Mouse (Mus musculus) erythroblast, embryonic 14.5 days (primary cell): Measurements from ENCODE around the gene Mrps9. TPM values are rescaled to one million over a fixed set of nuclear protein-coding genes. Genes with fewer than 3 reads are reported as not detected.

Experiments used
- H3K27me3 ChIP-seq: 2 replicates; pipeline ENCODE4 v1.6.1; 2012; ENCODE audit warnings: inconsistent platforms; ENCODE audit not compliant: control insufficient read depth
- H3K36me3 ChIP-seq: 2 replicates; pipeline ENCODE4 v1.6.1; 2012; ENCODE audit warnings: mild to moderate bottlenecking, inconsistent platforms; ENCODE audit not compliant: control insufficient read depth
- H3K4me1 ChIP-seq: 2 replicates; pipeline ENCODE4 v1.6.1; 2012; ENCODE audit warnings: inconsistent platforms; ENCODE audit not compliant: control insufficient read depth
- H3K4me3 ChIP-seq: replicated peaks from 2 replicates; pipeline ENCODE3; 2012; ENCODE audit warnings: moderate library complexity, mild to moderate bottlenecking, inconsistent platforms
- H3K9me3 ChIP-seq: 2 replicates; pipeline ENCODE4 v1.6.1; 2012; ENCODE audit warnings: low read length, inconsistent platforms, mixed read lengths; ENCODE audit not compliant: control insufficient read depth
- GATA1 ChIP-seq: IDR thresholded peaks from 2 replicates; pipeline ENCODE4 v1.6.1; 2012; ENCODE audit warnings: low read length, inconsistent platforms, mixed read lengths
- TAL1 ChIP-seq: IDR thresholded peaks from 3 replicates; pipeline ENCODE4 v1.6.1; 2012; ENCODE audit warnings: low read length, inconsistent platforms, mixed read lengths
- polyA plus RNA-seq: library from polyadenylated mRNA; stranded (reverse); fragments of >175 nt; gene quantifications from 2 replicates; pipeline ENCODE4 v1.2.3, GENCODE M21; 2012

Gene Mrps9
- polyA plus RNA-seq = 3.3 and 4.2 TPM in 2 replicates

GRCm38 (mm10) chr1:42850663-42851397, at the start of gene Mrps9:
TSS of gene Mrps9 (plus strand) at chr1:42851233.
- peaks cover 3% of the 10 kb centered on the region for H3K27me3 ChIP-seq
- peak within 1 kb of the TSS; percentile 99 for H3K4me3 ChIP-seq
- H3K36me3 ChIP-seq = no peaks in the 10 kb centered on the region
- TF ChIP-seq TAL1 (no peak), GATA1 (no peak)
- H3K4me1 ChIP-seq = peaks cover 20% of the 10 kb centered on the region
- no peaks in the 10 kb centered on the region for H3K9me3 ChIP-seq

DNA sequence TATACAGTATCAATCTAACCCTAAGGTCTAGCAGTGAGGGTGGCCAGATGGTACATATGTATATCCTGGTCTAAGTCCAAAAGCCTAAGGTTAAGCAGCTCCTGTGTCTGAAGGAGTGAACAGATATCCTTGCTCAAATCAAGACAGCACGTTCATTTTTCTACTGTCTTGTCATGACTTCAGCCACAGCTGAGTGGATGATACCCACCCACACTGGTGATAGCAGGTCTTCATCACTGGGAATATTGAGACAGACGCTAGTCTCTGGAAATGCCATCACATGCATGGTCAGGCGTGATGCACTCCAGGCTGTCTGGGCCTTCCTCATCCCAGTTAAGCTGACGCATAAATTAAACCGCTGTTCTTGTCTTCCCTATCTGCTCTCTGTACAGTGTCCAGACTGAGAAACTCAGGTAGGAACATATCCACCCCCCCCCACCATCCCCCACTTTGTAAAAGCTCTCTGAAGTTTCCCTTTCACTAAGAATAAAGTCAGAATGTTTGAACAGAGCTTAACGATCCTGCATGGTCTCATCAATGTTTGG, 37.7 kb upstream of the Mrps9 start:
- TF ChIP-seq TAL1 (no peak), GATA1 (no peak)

GRCm38 (mm10) chr1:42814798-42815619, 36.0 kb upstream of the Mrps9 start:
- Histone ChIP-seq H3K36me3 (no peaks in the 10 kb centered on the region), H3K27me3 (no peaks in the 10 kb centered on the region)

More for the DNA sequence above, 37.7 kb upstream of the Mrps9 start:
- H3K9me3 ChIP-seq = peaks cover 2% of the 10 kb centered on the region; the same call in 1 of the 2 replicates
- H3K36me3 ChIP-seq = no peaks in the 10 kb centered on the region
- H3K27me3 ChIP-seq = no peaks in the 10 kb centered on the region
- no peak overlapping the region for H3K4me3 ChIP-seq
- no peaks in the 10 kb centered on the region for H3K4me1 ChIP-seq

DNA sequence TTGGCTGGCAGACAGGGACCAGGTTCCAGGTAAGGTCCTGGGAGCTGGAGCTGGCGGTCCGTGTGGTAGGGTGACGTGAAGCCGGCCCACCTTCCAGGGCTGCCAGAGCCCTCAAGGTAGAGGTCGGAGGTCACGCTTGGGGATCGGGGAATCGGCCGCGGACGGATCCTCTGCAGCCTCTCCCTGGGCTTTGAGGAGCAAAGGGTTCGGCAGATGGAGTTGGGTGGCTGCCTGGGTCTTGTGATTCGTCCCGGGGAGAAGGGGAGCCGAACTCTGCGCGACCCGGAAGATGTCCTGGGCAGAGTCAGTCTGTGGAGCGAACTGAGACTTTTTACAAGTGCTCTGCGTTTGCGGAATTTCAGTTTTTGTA, 350 bp downstream of the Mrps9 start:
- TF ChIP-seq GATA1 (no peak), TAL1 (no peak)
- no peaks in the 10 kb centered on the region for H3K9me3 ChIP-seq
- H3K4me3 ChIP-seq = peak overlapping the region; percentile 99
- no peaks in the 10 kb centered on the region for H3K36me3 ChIP-seq
- H3K4me1 ChIP-seq = peaks cover 20% of the 10 kb centered on the region
- peaks cover 3% of the 10 kb centered on the region for H3K27me3 ChIP-seq

More at GRCm38 (mm10) chr1:42814798-42815619, 36.0 kb upstream of the Mrps9 start:
- Histone ChIP-seq H3K4me3 (no peak overlapping the region), H3K9me3 (peaks cover 2% of the 10 kb centered on the region; the same call in 1 of the 2 replicates), H3K4me1 (no peaks in the 10 kb centered on the region)
- TF ChIP-seq GATA1 = no peak
- no peak for TF ChIP-seq TAL1

DNA sequence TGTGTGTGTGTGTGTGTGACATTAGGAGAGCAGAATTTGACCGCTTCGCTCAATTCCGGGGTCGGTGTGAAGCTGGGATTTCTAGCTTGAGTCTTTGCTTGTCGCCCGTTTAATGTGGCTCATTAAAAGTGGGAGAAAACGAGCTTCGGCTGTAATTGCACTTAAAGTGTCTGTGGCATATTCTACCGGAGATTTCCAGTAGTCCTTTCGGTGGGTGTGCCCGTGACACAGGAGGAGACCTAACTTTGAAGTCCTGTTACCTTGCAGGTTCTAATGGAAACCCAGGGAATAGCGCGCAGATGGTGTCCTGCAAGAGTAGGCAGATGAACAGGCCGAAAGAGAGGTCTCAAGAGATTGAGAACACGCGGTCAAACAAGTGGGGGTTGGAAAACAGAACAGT, 777 bp downstream of the Mrps9 start:
- TF ChIP-seq GATA1 = no peak
- TF ChIP-seq TAL1 = no peak
- no peaks in the 10 kb centered on the region for H3K9me3 ChIP-seq
- peak overlapping the region; percentile 99 for H3K4me3 ChIP-seq
- peaks cover 3% of the 10 kb centered on the region for H3K27me3 ChIP-seq
- no peaks in the 10 kb centered on the region for H3K36me3 ChIP-seq
- peaks cover 20% of the 10 kb centered on the region for H3K4me1 ChIP-seq

DNA sequence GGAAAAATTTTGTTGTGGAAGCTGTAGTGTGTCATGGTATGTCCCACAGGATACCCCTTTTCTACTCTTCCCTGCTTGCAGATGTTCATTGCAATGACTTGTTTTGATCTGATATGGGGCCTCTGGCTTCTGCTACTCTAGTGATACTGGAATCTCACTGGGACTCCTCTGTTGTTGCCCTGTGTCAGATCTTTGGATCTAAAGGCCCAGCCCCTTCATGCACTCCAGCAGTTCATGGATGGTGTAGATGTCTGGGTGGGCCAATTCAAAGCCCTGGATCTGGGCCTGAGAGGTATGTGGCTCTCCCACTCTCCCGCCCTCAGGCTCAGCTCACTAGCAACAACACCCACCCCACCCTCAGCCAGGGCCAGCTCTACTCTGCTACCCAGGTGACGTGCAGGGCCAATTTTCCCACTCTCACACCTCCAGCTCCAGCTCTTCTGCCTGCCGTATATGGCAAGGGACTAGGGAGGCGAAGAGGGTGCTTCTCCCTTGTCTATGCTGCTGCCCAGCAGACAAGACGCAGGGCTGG, 13.8 kb downstream of the Mrps9 start:
- Histone ChIP-seq H3K4me3 (no peak overlapping the region), H3K4me1 (peaks cover 15% of the 10 kb centered on the region), H3K36me3 (peaks cover 29% of the 10 kb centered on the region), H3K9me3 (no peaks in the 10 kb centered on the region), H3K27me3 (no peaks in the 10 kb centered on the region)
- TF ChIP-seq GATA1 (no peak), TAL1 (no peak)

- Histone ChIP-seq H3K4me3 (no peak overlapping the region), H3K27me3 (no peaks in the 10 kb centered on the region), H3K4me1 (peaks cover 15% of the 10 kb centered on the region), H3K36me3 (peaks cover 29% of the 10 kb centered on the region), H3K9me3 (no peaks in the 10 kb centered on the region)
- no peak for TF ChIP-seq GATA1
- no peak for TF ChIP-seq TAL1
These were observed 14.4 kb downstream of the Mrps9 start for GRCm38 (mm10) chr1:42865336-42865939.

DNA sequence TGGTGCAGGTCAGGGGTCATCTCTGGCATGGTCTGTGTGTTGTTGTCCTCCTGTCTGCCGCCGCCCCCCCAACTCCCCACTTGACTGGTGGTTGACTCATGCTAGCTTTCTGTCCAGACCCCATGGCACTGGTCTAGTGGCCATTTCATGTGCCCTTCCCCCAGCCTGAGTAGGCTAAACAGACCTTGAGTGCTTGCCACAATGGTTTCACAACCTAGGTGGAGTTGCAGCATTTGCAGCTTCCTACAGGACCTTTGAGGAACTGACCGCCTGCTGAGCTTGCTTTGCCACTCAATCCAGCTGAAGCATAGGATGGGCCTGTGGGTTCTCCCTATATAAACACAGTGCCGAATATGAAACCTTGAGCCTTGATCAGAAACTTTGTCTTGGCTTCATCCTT, 15.0 kb downstream of the Mrps9 start:
- peaks cover 16% of the 10 kb centered on the region for H3K4me1 ChIP-seq
- H3K27me3 ChIP-seq = no peaks in the 10 kb centered on the region
- no peaks in the 10 kb centered on the region for H3K9me3 ChIP-seq
- peaks cover 29% of the 10 kb centered on the region for H3K36me3 ChIP-seq
- no peak for TF ChIP-seq GATA1
- no peak overlapping the region for H3K4me3 ChIP-seq
